Mouse (Mus musculus) midbrain, embryonic 16.5 days (tissue): Measurements from ENCODE around the gene Apold1. TPM values are rescaled to one million over a fixed set of nuclear protein-coding genes. Genes with fewer than 3 reads are reported as not detected.

ENCODE experiments used
- ATAC-seq: fragments of 200-750 bp; cut with Nextera tagmentation; 2 replicates; pipeline ENCODE4 v1.8.0; 2017; ENCODE audit warnings: moderate TSS enrichment
- H3K27ac ChIP-seq: fragments of 300-500 bp; sonication (generic); 2 replicates; pipeline ENCODE4 v1.5.1; 2014; ENCODE audit warnings: mild to moderate bottlenecking, low read length, mixed read lengths
- H3K27me3 ChIP-seq: fragments of 300-500 bp; sonication (generic); 2 replicates; pipeline ENCODE4 v1.6.1; 2014; ENCODE audit warnings: low read depth, low read length, mixed read lengths; ENCODE audit not compliant: control insufficient read depth, insufficient read depth
- H3K36me3 ChIP-seq: fragments of 300-500 bp; sonication (generic); 2 replicates; pipeline ENCODE4 v1.6.1; 2014; ENCODE audit warnings: mild to moderate bottlenecking, low read length, moderate library complexity, mixed read lengths; ENCODE audit not compliant: control insufficient read depth, insufficient read depth
- H3K4me1 ChIP-seq: fragments of 300-500 bp; sonication (generic); 2 replicates; pipeline ENCODE4 v1.6.1; 2014; ENCODE audit warnings: mild to moderate bottlenecking, low read length, mixed read lengths; ENCODE audit not compliant: control insufficient read depth, insufficient read depth
- H3K4me2 ChIP-seq: fragments of 300-500 bp; sonication (generic); 2 replicates; pipeline ENCODE4 v1.6.1; 2014; ENCODE audit warnings: mild to moderate bottlenecking, low read length, mixed read lengths
- H3K4me3 ChIP-seq: fragments of 300-500 bp; sonication (generic); 2 replicates; pipeline ENCODE4 v1.5.1; 2014; ENCODE audit warnings: low read depth, mild to moderate bottlenecking, low read length, moderate library complexity, mixed read lengths
- H3K9ac ChIP-seq: fragments of 300-500 bp; sonication (generic); 2 replicates; pipeline ENCODE4 v1.6.1; 2014; ENCODE audit warnings: low read depth, low read length, mixed read lengths
- H3K9me3 ChIP-seq: fragments of 300-500 bp; sonication (generic); replicated peaks from 2 replicates; pipeline ENCODE4 v1.6.1; 2014; ENCODE audit warnings: mild to moderate bottlenecking, low read length, mixed read lengths; ENCODE audit not compliant: control insufficient read depth, poor library complexity, severe bottlenecking
- WGBS: fragments of 180-500 bp; shearing (Covaris S2); extraction: QIAGEN DNeasy Blood & Tissue Kit; methylation state at CpG from one replicate; pipeline ENCODE4 v1.1.7; 2014; 5-methylcytosine and 5-hydroxymethylcytosine counted together
- polyA plus RNA-seq: library from polyadenylated mRNA; unstranded; fragments of >200 nt; fragmentation: Nextera tagmentation; extraction: Ambion mirVana; gene quantifications from 2 replicates; pipeline ENCODE4 v1.2.1, GENCODE M21; 2015

The Apold1 gene
- polyA plus RNA-seq, 1 experiment from 2014 or later, result 5.5 TPM

- Histone ChIP-seq H3K27me3 (no peaks in the 10 kb centered on the region), H3K9me3 (no peaks in the 10 kb centered on the region), H3K27ac (no peak overlapping the region), H3K4me2 (no peak overlapping the region), H3K4me1 (no peaks in the 10 kb centered on the region), H3K4me3 (no peak overlapping the region), H3K9ac (no peak overlapping the region), H3K36me3 (no peaks in the 10 kb centered on the region)
- ATAC-seq, result no peak
- 91% methylated on average over 6 of the region's 6 CpGs for WGBS
Measured at GRCm38 (mm10) chr6:134990674-134991073, 9.2 kb downstream of the Apold1 start.

GRCm38 (mm10) chr6:134994031-134994651 lies 12.6 kb downstream of the Apold1 start:
- no peaks in the 10 kb centered on the region for H3K4me1 ChIP-seq
- ATAC-seq, result peak; percentile 75
- H3K27me3 ChIP-seq, result no peaks in the 10 kb centered on the region
- H3K27ac ChIP-seq, result no peak overlapping the region
- no peak overlapping the region for H3K9ac ChIP-seq
- H3K36me3 ChIP-seq, result no peaks in the 10 kb centered on the region
- no peak overlapping the region for H3K4me3 ChIP-seq
- WGBS, result 71% methylated on average over 12 of the region's 12 CpGs
- no peak overlapping the region for H3K4me2 ChIP-seq
- no peaks in the 10 kb centered on the region for H3K9me3 ChIP-seq

GRCm38 (mm10) chr6:134994985-134995384 lies 13.5 kb downstream of the Apold1 start:
- ATAC-seq, result no peak

GRCm38 (mm10) chr6:134996918-134997317 lies 15.4 kb downstream of the Apold1 start:
- Histone ChIP-seq H3K27ac (no peak overlapping the region), H3K36me3 (no peaks in the 10 kb centered on the region), H3K9ac (no peak overlapping the region), H3K4me1 (no peaks in the 10 kb centered on the region), H3K4me2 (no peak overlapping the region), H3K9me3 (no peaks in the 10 kb centered on the region), H3K27me3 (no peaks in the 10 kb centered on the region), H3K4me3 (no peak overlapping the region)
- WGBS, result 86% methylated on average over 2 of the region's 2 CpGs
- ATAC-seq, result no peak

More at GRCm38 (mm10) chr6:134994985-134995384, 13.5 kb downstream of the Apold1 start:
- Histone ChIP-seq H3K9me3 (no peaks in the 10 kb centered on the region), H3K36me3 (no peaks in the 10 kb centered on the region), H3K9ac (no peak overlapping the region), H3K27me3 (no peaks in the 10 kb centered on the region), H3K4me3 (no peak overlapping the region), H3K4me1 (no peaks in the 10 kb centered on the region), H3K4me2 (no peak overlapping the region), H3K27ac (no peak overlapping the region)
- 78% methylated on average over 8 of the region's 8 CpGs for WGBS

- no peak overlapping the region for H3K9ac ChIP-seq
- H3K4me3 ChIP-seq, result no peak overlapping the region
Measured at GRCm38 (mm10) chr6:134998076-134998475, 16.6 kb downstream of the Apold1 start.

GRCm38 (mm10) chr6:134998781-134999180 lies 17.3 kb downstream of the Apold1 start:
- H3K4me2 ChIP-seq, result no peak overlapping the region
- no peak overlapping the region for H3K4me3 ChIP-seq
- H3K27ac ChIP-seq, result no peak overlapping the region
- ATAC-seq, result no peak
- H3K9me3 ChIP-seq, result no peaks in the 10 kb centered on the region
- H3K9ac ChIP-seq, result no peak overlapping the region
- WGBS, result 95% methylated on average over 3 of the region's 3 CpGs
- H3K27me3 ChIP-seq, result no peaks in the 10 kb centered on the region
- H3K4me1 ChIP-seq, result no peaks in the 10 kb centered on the region
- H3K36me3 ChIP-seq, result no peaks in the 10 kb centered on the region

More at GRCm38 (mm10) chr6:134998076-134998475, 16.6 kb downstream of the Apold1 start:
- Histone ChIP-seq H3K27me3 (no peaks in the 10 kb centered on the region), H3K36me3 (no peaks in the 10 kb centered on the region), H3K4me2 (no peak overlapping the region), H3K4me1 (no peaks in the 10 kb centered on the region), H3K9me3 (no peaks in the 10 kb centered on the region), H3K27ac (no peak overlapping the region)
- WGBS, result 89% methylated on average over 8 of the region's 8 CpGs
- no peak for ATAC-seq

- no peak overlapping the region for H3K27ac ChIP-seq
- H3K4me3 ChIP-seq, result no peak overlapping the region
- WGBS, result 82% methylated on average over 4 of the region's 4 CpGs
- H3K4me1 ChIP-seq, result no peaks in the 10 kb centered on the region
- no peaks in the 10 kb centered on the region for H3K27me3 ChIP-seq
- H3K4me2 ChIP-seq, result no peak overlapping the region
- H3K36me3 ChIP-seq, result no peaks in the 10 kb centered on the region
- H3K9me3 ChIP-seq, result no peaks in the 10 kb centered on the region
- no peak for ATAC-seq
- no peak overlapping the region for H3K9ac ChIP-seq
Measured at GRCm38 (mm10) chr6:135000272-135000671, 18.8 kb downstream of the Apold1 start.

GRCm38 (mm10) chr6:135001991-135002390 lies 20.5 kb downstream of the Apold1 start:
- no peaks in the 10 kb centered on the region for H3K9me3 ChIP-seq
- H3K4me1 ChIP-seq, result no peaks in the 10 kb centered on the region
- no peak for ATAC-seq
- no peaks in the 10 kb centered on the region for H3K36me3 ChIP-seq
- H3K4me3 ChIP-seq, result no peak overlapping the region
- no peak overlapping the region for H3K9ac ChIP-seq
- no peaks in the 10 kb centered on the region for H3K27me3 ChIP-seq
- 89% methylated on average over 4 of the region's 4 CpGs for WGBS
- no peak overlapping the region for H3K4me2 ChIP-seq
- no peak overlapping the region for H3K27ac ChIP-seq

- 93% methylated on average over 4 of the region's 4 CpGs for WGBS
- ATAC-seq, result no peak
- H3K4me1 ChIP-seq, result no peaks in the 10 kb centered on the region; the same call in 1 of the 2 replicates
- no peak overlapping the region for H3K4me2 ChIP-seq
- no peaks in the 10 kb centered on the region for H3K9me3 ChIP-seq
- H3K36me3 ChIP-seq, result no peaks in the 10 kb centered on the region
- H3K4me3 ChIP-seq, result no peak overlapping the region
- no peak overlapping the region for H3K9ac ChIP-seq
- no peaks in the 10 kb centered on the region for H3K27me3 ChIP-seq
- no peak overlapping the region for H3K27ac ChIP-seq
Measured at GRCm38 (mm10) chr6:135006372-135006771, 24.9 kb downstream of the Apold1 start.
